16 mouse cellular contexts compared by ENCODE assay signal in the genomic region with DNA sequence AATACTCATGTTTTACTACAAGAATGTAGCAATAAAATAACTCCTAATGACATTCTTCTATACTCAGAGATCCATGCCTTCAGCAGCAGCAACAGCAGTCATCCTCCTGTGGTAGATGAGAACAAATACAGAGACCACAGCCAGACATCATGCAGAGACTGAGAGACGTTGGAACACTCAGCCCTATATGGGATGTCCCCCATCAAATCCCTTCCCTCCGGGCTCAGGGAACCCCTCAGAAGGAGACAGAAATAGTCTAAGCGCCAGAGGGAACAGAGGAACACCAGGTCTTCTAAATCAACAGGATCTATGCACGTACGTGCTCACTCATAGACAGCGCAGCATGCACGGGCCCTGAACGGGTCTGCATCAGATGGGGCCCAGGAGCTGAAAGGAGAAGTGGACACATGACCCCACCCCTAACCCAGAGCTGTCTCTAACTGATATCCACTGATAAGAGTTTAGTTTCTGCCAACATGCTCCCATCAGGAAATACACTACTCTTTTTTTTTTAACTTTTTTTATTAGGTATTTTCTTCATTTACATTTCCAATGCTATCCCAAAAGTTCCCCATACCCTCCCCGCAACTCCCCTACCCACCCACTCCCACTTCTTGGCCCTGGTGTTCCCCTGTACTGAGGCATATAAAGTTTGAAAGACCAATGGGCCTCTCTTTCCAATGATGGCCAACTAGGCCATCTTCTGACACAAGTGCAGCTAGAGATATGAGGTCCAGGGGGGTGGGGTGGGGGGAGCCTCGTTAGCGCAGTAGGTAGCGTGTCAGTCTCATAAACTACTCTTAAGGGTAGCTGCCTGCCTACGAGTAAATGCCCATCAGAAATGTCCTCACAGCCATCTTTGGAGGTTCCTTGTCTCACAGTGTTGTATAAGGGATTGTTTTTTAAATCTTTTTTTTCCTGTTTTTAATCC.
DNase-seq lines count a peak whose midpoint lies in the region; ATAC-seq lines count a peak whose summit lies in the region.
"Had no signal": no experiment of that assay in that cellular context is flagged by ENCODE, and none has a peak within 500 bp of the region (broad histone marks: within the 10 kb centered on the region; RNA-seq: fewer than 3 reads in every experiment).

No protein-coding gene starts in this region.

- peak; percentile 99 for ATAC-seq in liver, embryonic 12.5 days
- ATAC-seq in megakaryocyte, adult 5-6 weeks (ENCODE audit: poor library complexity, severe bottlenecking), result no peak
- ATAC-seq: forebrain, embryonic 14.5 days; hindbrain, postnatal 0 days; lung, postnatal 0 days had no signal

- no peaks in the 10 kb centered on the region for H3K27me3 ChIP-seq in liver, embryonic 12.5 days (replicated peaks)
- H3K27me3 ChIP-seq: heart, embryonic 15.5 days; midbrain, embryonic 12.5 days had no signal

- intact Hi-C loops in heart, postnatal 10 days (cut with DNase I), result no loop called here

- DNase-seq in heart, adult 11 months, result peak; percentile 83
- no peak for DNase-seq in heart, postnatal 10 days
- DNase-seq in spleen, adult 12 weeks (ENCODE audit: low spot score), result peak; percentile 18
- DNase-seq in spleen, postnatal 14 days (ENCODE audit: low spot score in 2 of 2), result no peak
- DNase-seq in yolk sac, embryonic 10.5 days (ENCODE audit: low spot score), result peak; percentile 17
- no peak for DNase-seq in thymus, postnatal 0 days (ENCODE audit: low spot score)
- DNase-seq: left cerebral cortex, postnatal 4 days; right cerebral cortex, postnatal 14 days; thymus, postnatal 14 days had no signal

- WGBS in liver, embryonic 12.5 days (ENCODE audit: insufficient replicate concordance), result 23% methylated on average over 13 of the region's 13 CpGs

- peak overlapping the region; percentile 73 for H3K4me2 ChIP-seq in liver, embryonic 12.5 days
- H3K4me2 ChIP-seq: heart, embryonic 15.5 days; midbrain, embryonic 12.5 days had no signal

- peaks cover 60% of the 10 kb centered on the region for H3K4me1 ChIP-seq in liver, embryonic 12.5 days

- peak overlapping the region; percentile 82 for H3K9ac ChIP-seq in liver, embryonic 12.5 days
- H3K9ac ChIP-seq: heart, embryonic 15.5 days; midbrain, embryonic 12.5 days had no signal

- H3K4me3 ChIP-seq in liver, embryonic 12.5 days, result peak overlapping the region; percentile 69
- H3K4me3 ChIP-seq: heart, embryonic 15.5 days; midbrain, embryonic 12.5 days had no signal

- peak overlapping the region; percentile 96 for H3K27ac ChIP-seq in liver, embryonic 12.5 days
- H3K27ac ChIP-seq: heart, embryonic 15.5 days; hindbrain, postnatal 0 days; midbrain, embryonic 12.5 days had no signal

- no peaks in the 10 kb centered on the region for H3K9me3 ChIP-seq in liver, embryonic 12.5 days (replicated peaks)
- H3K9me3 ChIP-seq: heart, embryonic 15.5 days; midbrain, embryonic 12.5 days had no signal

- 0 out of 2 replicates have a peak, but pooled peaks cover 2% of the 10 kb centered on the region for H3K36me3 ChIP-seq in liver, embryonic 12.5 days
- H3K36me3 ChIP-seq: heart, embryonic 15.5 days; midbrain, embryonic 12.5 days had no signal

Comparison
In these comparisons a context has a peak if more than half of its experiments do, and no peak if none do; other contexts are left out.
1. DNase-seq: peak in heart, adult 11 months (single experiment), spleen, adult 12 weeks (single experiment) and yolk sac, embryonic 10.5 days (single experiment); none in heart, postnatal 10 days (0 of 2), spleen, postnatal 14 days (0 of 2) and thymus, postnatal 0 days (single experiment).